ENCODE assay signal across 8 mouse cellular contexts in genomic region chr10:80053259-80053780, GRCm38 (mm10). TPM values are rescaled to one million over a fixed set of nuclear protein-coding genes. Genes with fewer than 3 reads are reported as not detected.
DNase-seq lines count a peak whose midpoint lies in the region; ATAC-seq and TF ChIP-seq lines count a peak whose summit lies in the region.

No protein-coding gene starts in this region.

- peak overlapping the region; percentile 92 for H3K4me3 ChIP-seq in embryonic facial prominence, embryonic 13.5 days
- peak overlapping the region; percentile 88 for H3K4me3 ChIP-seq in heart, adult 2 months
- H3K4me3 ChIP-seq in limb, embryonic 13.5 days = peak overlapping the region; percentile 73
- H3K4me3 ChIP-seq in midbrain, embryonic 16.5 days (ENCODE audit: low read depth, low read length) = peak overlapping the region; percentile 54

- intact Hi-C loops in heart, adult 2 months (cut with DNase I) = loop anchor here (2.0 to 5.0 kb wide), 2 partner anchors 15 to 66 kb away; partner anchors contain the start of genes Cnn2 and Polr2e

- peaks cover 29% of the 10 kb centered on the region for H3K36me3 ChIP-seq in embryonic facial prominence, embryonic 13.5 days
- peaks cover 4% of the 10 kb centered on the region; the same call in 1 of the 2 replicates for H3K36me3 ChIP-seq in heart, adult 2 months (ENCODE audit: control insufficient read depth, insufficient read depth, low read length)
- H3K36me3 ChIP-seq in limb, embryonic 13.5 days = peaks cover 31% of the 10 kb centered on the region
- peaks cover 15% of the 10 kb centered on the region for H3K36me3 ChIP-seq in midbrain, embryonic 16.5 days (ENCODE audit: control insufficient read depth, insufficient read depth, low read length)

- H3K79me2 ChIP-seq in heart, adult 2 months (replicated peaks; ENCODE audit: control insufficient read depth, insufficient read depth, low read length) = no peaks in the 10 kb centered on the region

- H3K27ac ChIP-seq in embryonic facial prominence, embryonic 13.5 days = peak overlapping the region; percentile 98
- H3K27ac ChIP-seq in heart, adult 2 months = peak overlapping the region; percentile 100
- H3K27ac ChIP-seq in limb, embryonic 13.5 days = peak overlapping the region; percentile 97
- H3K27ac ChIP-seq in midbrain, embryonic 16.5 days (ENCODE audit: low read length) = peak overlapping the region; percentile 86

- H3K4me2 ChIP-seq in embryonic facial prominence, embryonic 13.5 days = peak overlapping the region; percentile 76
- peak overlapping the region; percentile 87 for H3K4me2 ChIP-seq in limb, embryonic 13.5 days (replicated peaks)
- peak overlapping the region; percentile 79 for H3K4me2 ChIP-seq in midbrain, embryonic 16.5 days (ENCODE audit: low read length)

- no peaks in the 10 kb centered on the region for H3K9me3 ChIP-seq in embryonic facial prominence, embryonic 13.5 days
- H3K9me3 ChIP-seq in limb, embryonic 13.5 days = no peaks in the 10 kb centered on the region
- H3K9me3 ChIP-seq in midbrain, embryonic 16.5 days (replicated peaks; ENCODE audit: control insufficient read depth, low read length, poor library complexity, severe bottlenecking) = no peaks in the 10 kb centered on the region

- H3K9ac ChIP-seq in embryonic facial prominence, embryonic 13.5 days = peak overlapping the region; percentile 96
- peak overlapping the region; percentile 99 for H3K9ac ChIP-seq in heart, adult 2 months (ENCODE audit: low read depth, low read length)
- H3K9ac ChIP-seq in limb, embryonic 13.5 days = peak overlapping the region; percentile 87
- H3K9ac ChIP-seq in midbrain, embryonic 16.5 days (ENCODE audit: low read depth, low read length) = peak overlapping the region; percentile 78

- peaks cover 39% of the 10 kb centered on the region for H3K4me1 ChIP-seq in embryonic facial prominence, embryonic 13.5 days
- H3K4me1 ChIP-seq in heart, adult 2 months (ENCODE audit: control insufficient read depth, insufficient read depth, low read length) = peaks cover 13% of the 10 kb centered on the region
- H3K4me1 ChIP-seq in limb, embryonic 13.5 days = peaks cover 31% of the 10 kb centered on the region
- H3K4me1 ChIP-seq in midbrain, embryonic 16.5 days (ENCODE audit: control insufficient read depth, insufficient read depth, low read length) = peaks cover 13% of the 10 kb centered on the region

- TF ChIP-seq POLR2A in heart, adult 2 months (IDR thresholded peaks at IDR 0.05; ENCODE audit: insufficient read depth, low read depth, low read length) = peak; percentile 93

- ATAC-seq in embryonic facial prominence, embryonic 13.5 days (ENCODE audit: insufficient number of reproducible peaks, insufficient read depth, low FRiP score, low TSS enrichment, low read depth) = peak; percentile 92
- peak; percentile 96 for ATAC-seq in limb, embryonic 13.5 days (ENCODE audit: low FRiP score, low read depth)
- ATAC-seq in midbrain, embryonic 16.5 days = peak; percentile 97

- peak; percentile 100 for DNase-seq in 3134 (ENCODE audit: extremely low read depth, insufficient read length, low spot score)
- DNase-seq in adrenal gland, postnatal 36 days = peak; percentile 100
- DNase-seq in heart, adult 2 months = peak; percentile 99 to 100
- DNase-seq in kidney, adult 8-10 months = peak; percentile 100
- DNase-seq in spleen, postnatal 10 days (ENCODE audit: low spot score in 2 of 2) = peak; percentile 98 to 100

- TF ChIP-seq EP300 in heart, adult 2 months (IDR thresholded peaks at IDR 0.05; ENCODE audit: insufficient read depth, low read depth, low read length) = no peak

- WGBS in embryonic facial prominence, embryonic 13.5 days = under 1% methylated on average over 47 of the region's 47 CpGs
- under 1% methylated on average over 47 of the region's 47 CpGs for WGBS in heart, adult 2 months
- under 1% methylated on average over 46 of the region's 47 CpGs for WGBS in limb, embryonic 13.5 days
- WGBS in midbrain, embryonic 16.5 days = under 1% methylated on average over 47 of the region's 47 CpGs

- TF ChIP-seq CTCF in heart, adult 2 months (IDR thresholded peaks at IDR 0.05) = no peak

- H3K27me3 ChIP-seq in embryonic facial prominence, embryonic 13.5 days = no peaks in the 10 kb centered on the region
- H3K27me3 ChIP-seq in heart, adult 2 months (ENCODE audit: control insufficient read depth, insufficient read depth, low read length) = no peaks in the 10 kb centered on the region
- no peaks in the 10 kb centered on the region for H3K27me3 ChIP-seq in limb, embryonic 13.5 days
- H3K27me3 ChIP-seq in midbrain, embryonic 16.5 days (ENCODE audit: control insufficient read depth, insufficient read depth, low read depth, low read length) = no peaks in the 10 kb centered on the region

RNA-seq across cellular contexts. Expression of gene Gpx4, which starts 6.4 kb away (rescaled TPM):
- total RNA-seq in adrenal gland, postnatal 36 days (2021) = 1,000 to 10,000 TPM; 1,198 to 1,301 TPM
- 445 and 488 TPM in 2 replicates for polyA plus RNA-seq in embryonic facial prominence, embryonic 13.5 days (2015; fragmentation: Nextera tagmentation; extraction: Ambion mirVana)
- 1,000 to 10,000 TPM in 1 of 2 experiments, 100 to 1,000 TPM in 1; 832 to 1,055 TPM for total RNA-seq in heart, adult 2 months (2021)
- 860 and 993 TPM in 2 replicates for polyA plus RNA-seq in heart, adult 2 months (2012; rRNA removed)
- 462 and 477 TPM in 2 replicates for polyA plus RNA-seq in limb, embryonic 13.5 days (2015; fragmentation: Nextera tagmentation; extraction: Ambion mirVana)
- 509 and 552 TPM in 2 replicates for polyA plus RNA-seq in midbrain, embryonic 16.5 days (2015; fragmentation: Nextera tagmentation; extraction: Ambion mirVana)

RNA-seq across cellular contexts. Expression of gene Polr2e, which starts 13.7 kb away (rescaled TPM):
- 100 to 1,000 TPM in 1 of 2 experiments, 10 to 100 TPM in 1; 92.8 to 108 TPM for total RNA-seq in adrenal gland, postnatal 36 days (2021)
- 247 and 265 TPM in 2 replicates for polyA plus RNA-seq in embryonic facial prominence, embryonic 13.5 days (2015; fragmentation: Nextera tagmentation; extraction: Ambion mirVana)
- total RNA-seq in heart, adult 2 months (2021) = 10 to 100 TPM; 78.3 to 89.8 TPM
- polyA plus RNA-seq in heart, adult 2 months (2012; rRNA removed) = 182 and 194 TPM in 2 replicates
- polyA plus RNA-seq in limb, embryonic 13.5 days (2015; fragmentation: Nextera tagmentation; extraction: Ambion mirVana) = 244 and 254 TPM in 2 replicates
- polyA plus RNA-seq in midbrain, embryonic 16.5 days (2015; fragmentation: Nextera tagmentation; extraction: Ambion mirVana) = 124 and 131 TPM in 2 replicates

RNA-seq across cellular contexts. Expression of gene Arhgap45, which starts 36.9 kb away (rescaled TPM):
- 1 to 10 TPM; 4.5 to 5.4 TPM for total RNA-seq in adrenal gland, postnatal 36 days (2021)
- 3.9 and 4.6 TPM in 2 replicates for polyA plus RNA-seq in embryonic facial prominence, embryonic 13.5 days (2015; fragmentation: Nextera tagmentation; extraction: Ambion mirVana)
- total RNA-seq in heart, adult 2 months (2021) = 1 to 10 TPM; 3.5 to 5.1 TPM
- 8.9 and 16.6 TPM in 2 replicates for polyA plus RNA-seq in heart, adult 2 months (2012; rRNA removed)
- polyA plus RNA-seq in limb, embryonic 13.5 days (2015; fragmentation: Nextera tagmentation; extraction: Ambion mirVana) = 7.3 and 7.6 TPM in 2 replicates
- polyA plus RNA-seq in midbrain, embryonic 16.5 days (2015; fragmentation: Nextera tagmentation; extraction: Ambion mirVana) = 1.2 TPM in 2 replicates

RNA-seq across cellular contexts. Expression of gene Sbno2, which starts 52.1 kb away (rescaled TPM):
- 10 to 100 TPM; 49.3 to 51.3 TPM for total RNA-seq in adrenal gland, postnatal 36 days (2021)
- polyA plus RNA-seq in embryonic facial prominence, embryonic 13.5 days (2015; fragmentation: Nextera tagmentation; extraction: Ambion mirVana) = 15.8 and 16.1 TPM in 2 replicates
- total RNA-seq in heart, adult 2 months (2021) = 10 to 100 TPM; 10.6 to 11.2 TPM
- 16.9 and 18.0 TPM in 2 replicates for polyA plus RNA-seq in heart, adult 2 months (2012; rRNA removed)
- 13.5 and 15.2 TPM in 2 replicates for polyA plus RNA-seq in limb, embryonic 13.5 days (2015; fragmentation: Nextera tagmentation; extraction: Ambion mirVana)
- polyA plus RNA-seq in midbrain, embryonic 16.5 days (2015; fragmentation: Nextera tagmentation; extraction: Ambion mirVana) = 11.6 and 12.5 TPM in 2 replicates

RNA-seq across cellular contexts. Expression of gene Abca7, which starts 57.0 kb away (rescaled TPM):
- total RNA-seq in adrenal gland, postnatal 36 days (2021) = 10 to 100 TPM; 20.2 to 20.3 TPM
- 2.2 and 2.6 TPM in 2 replicates for polyA plus RNA-seq in embryonic facial prominence, embryonic 13.5 days (2015; fragmentation: Nextera tagmentation; extraction: Ambion mirVana)
- 1 to 10 TPM; 6.6 to 8.0 TPM for total RNA-seq in heart, adult 2 months (2021)
- polyA plus RNA-seq in heart, adult 2 months (2012; rRNA removed) = 9.2 and 10.8 TPM in 2 replicates
- 1.8 and 1.9 TPM in 2 replicates for polyA plus RNA-seq in limb, embryonic 13.5 days (2015; fragmentation: Nextera tagmentation; extraction: Ambion mirVana)
- 4.1 and 4.8 TPM in 2 replicates for polyA plus RNA-seq in midbrain, embryonic 16.5 days (2015; fragmentation: Nextera tagmentation; extraction: Ambion mirVana)

Comparison
In these comparisons a context has a peak if more than half of its experiments do, and no peak if none do; other contexts are left out.
1. Peak in every context shown above with its lines: DNase-seq, ATAC-seq, H3K4me3 ChIP-seq and H3K27ac ChIP-seq.